Mouse (Mus musculus): ENCODE data around the gene Rcor2.

- TF ChIP-seq CTCF (IDR thresholded peaks at IDR 0.05) (no peak), EP300 (IDR thresholded peaks at IDR 0.05) (no peak)
Measured at GRCm38 (mm10) chr19:7246021-7246420, 21.1 kb upstream of the Rcor2 start.

Measured in lung, postnatal 0 days (tissue).